Mouse (Mus musculus): ENCODE measurements at regions not wholly inside any gene's neighbourhood (a gene's known extent, or its start where the extent isn't known, plus 50 kb on each side); places are given as distances from the start of the nearest gene placed in this dataset.

GRCm38 (mm10) chr4:124542696-124543095 is 67.9 kb downstream of the 3100002H09Rik start:
- DNase-seq (ENCODE audit: low spot score in 2 of 2): no peak

- DNase-seq (ENCODE audit: low spot score in 2 of 2): no peak
Measured at GRCm38 (mm10) chr4:124538471-124538870, 72.1 kb downstream of the 3100002H09Rik start.

GRCm38 (mm10) chr4:124537681-124538080 is 72.9 kb downstream of the 3100002H09Rik start:
- DNase-seq (ENCODE audit: low spot score in 2 of 2): no peak

- DNase-seq (ENCODE audit: low spot score in 2 of 2): no peak
Measured at GRCm38 (mm10) chr4:124533614-124534013, 77.0 kb downstream of the 3100002H09Rik start.

- DNase-seq (ENCODE audit: low spot score in 2 of 2): no peak
Measured at GRCm38 (mm10) chr4:124530596-124530995, 80.0 kb downstream of the 3100002H09Rik start.

GRCm38 (mm10) chr4:124526822-124527221 is 83.8 kb downstream of the 3100002H09Rik start:
- no peak for DNase-seq (ENCODE audit: low spot score in 2 of 2)

GRCm38 (mm10) chr4:124526362-124526761 is 84.2 kb downstream of the 3100002H09Rik start:
- no peak for DNase-seq (ENCODE audit: low spot score in 2 of 2)

GRCm38 (mm10) chr4:124520309-124520708 is 90.3 kb downstream of the 3100002H09Rik start:
- no peak for DNase-seq (ENCODE audit: low spot score in 2 of 2)

- DNase-seq (ENCODE audit: low spot score in 2 of 2): peak; percentile 13 to 14
Measured at GRCm38 (mm10) chr4:124511761-124512160, 98.8 kb downstream of the 3100002H09Rik start.

- no peak for DNase-seq (ENCODE audit: low spot score in 2 of 2)
Measured at GRCm38 (mm10) chr4:124510816-124511215, 99.8 kb downstream of the 3100002H09Rik start.

- peak in 1 of 2 experiments; percentile 23 for DNase-seq (ENCODE audit: low spot score in 2 of 2)
Measured at GRCm38 (mm10) chr4:124509695-124510094, 100.9 kb downstream of the 3100002H09Rik start.

GRCm38 (mm10) chr4:124506083-124506647 is 104.4 kb downstream of the 3100002H09Rik start:
- no peak for DNase-seq (ENCODE audit: low spot score in 2 of 2)

GRCm38 (mm10) chr4:124501785-124502184 is 108.8 kb downstream of the 3100002H09Rik start:
- DNase-seq (ENCODE audit: low spot score in 2 of 2): no peak

- DNase-seq (ENCODE audit: low spot score in 2 of 2): no peak
Measured at GRCm38 (mm10) chr4:124498043-124498442, 112.6 kb downstream of the 3100002H09Rik start.

- no peak for DNase-seq (ENCODE audit: low spot score in 2 of 2)
Measured at GRCm38 (mm10) chr4:124485941-124486581, 124.5 kb downstream of the 3100002H09Rik start.

- DNase-seq (ENCODE audit: low spot score in 2 of 2): no peak
Measured at GRCm38 (mm10) chr4:124484613-124485586, 125.7 kb downstream of the 3100002H09Rik start.

GRCm38 (mm10) chr4:124477870-124478301 is 132.7 kb downstream of the 3100002H09Rik start:
- DNase-seq (ENCODE audit: low spot score in 2 of 2): no peak

GRCm38 (mm10) chr4:124477359-124477868 is 133.2 kb downstream of the 3100002H09Rik start:
- DNase-seq (ENCODE audit: low spot score in 2 of 2): no peak

GRCm38 (mm10) chr4:124465229-124465820 is 145.3 kb downstream of the 3100002H09Rik start:
- no peak for DNase-seq (ENCODE audit: low spot score in 2 of 2)

GRCm38 (mm10) chr4:124455511-124456338 is 154.9 kb downstream of the 3100002H09Rik start:
- no peak for DNase-seq (ENCODE audit: low spot score in 2 of 2)

GRCm38 (mm10) chr4:124451131-124451530 is 159.5 kb downstream of the 3100002H09Rik start:
- peak; percentile 23 to 25 for DNase-seq (ENCODE audit: low spot score in 2 of 2)

Measured in frontal cortex, postnatal 14 days (tissue).